Mouse (Mus musculus): ENCODE measurements at regions not wholly inside any gene's neighbourhood (a gene's known extent, or its start where the extent isn't known, plus 50 kb on each side); places are given as distances from the start of the nearest gene placed in this dataset.

DNA sequence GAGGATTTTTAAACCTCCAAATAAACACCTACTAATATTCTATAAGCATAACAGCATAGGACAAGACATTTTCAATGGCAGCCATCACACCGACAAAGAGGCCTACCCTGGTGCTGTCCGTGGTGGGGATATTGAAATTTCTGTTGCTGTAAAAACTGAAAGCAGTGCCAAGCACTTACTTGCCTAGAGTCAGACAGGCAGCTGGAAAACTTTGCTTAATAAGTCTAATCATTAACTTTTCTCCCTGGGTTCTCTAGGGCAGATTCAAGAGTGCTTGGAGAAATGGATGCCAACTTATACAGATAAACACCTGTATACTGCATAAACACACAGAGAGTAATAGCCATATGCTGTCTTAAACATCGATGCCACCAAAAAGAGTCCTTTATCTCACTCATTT, 192.3 kb upstream of the Ddx18 start:
- no peaks in the 10 kb centered on the region for H3K9me3 ChIP-seq
- no peaks in the 10 kb centered on the region for H3K36me3 ChIP-seq
- no peak overlapping the region for H3K4me3 ChIP-seq
- no peak overlapping the region for H3K9ac ChIP-seq
- 86% methylated on average over 3 of the region's 3 CpGs for WGBS
- no peaks in the 10 kb centered on the region for H3K4me1 ChIP-seq (replicated peaks)
- H3K4me2 ChIP-seq = no peak overlapping the region
- no peak for ATAC-seq (ENCODE audit: low FRiP score, low read depth)
- no peaks in the 10 kb centered on the region for H3K27me3 ChIP-seq
- no peak overlapping the region for H3K27ac ChIP-seq (replicated peaks)

DNA sequence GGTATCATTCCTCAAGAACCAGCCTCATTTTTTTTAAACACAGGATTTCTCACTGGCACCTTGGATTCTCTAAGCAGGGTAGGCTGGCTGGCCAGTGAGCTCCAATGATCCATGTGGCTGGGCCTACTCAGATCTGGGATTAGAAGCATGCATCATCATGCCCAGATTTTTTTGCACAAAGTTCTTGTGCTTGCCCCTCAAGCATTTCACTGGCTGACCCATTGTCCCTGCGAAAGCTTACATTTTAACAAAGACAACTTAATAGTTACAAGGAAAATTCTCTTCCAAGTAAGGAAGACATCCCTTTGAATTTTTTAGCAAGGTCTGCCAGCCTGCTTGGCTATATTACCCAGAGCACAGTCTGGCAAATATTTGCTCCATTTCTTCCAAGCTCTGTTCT, 177.4 kb upstream of the Ddx18 start:
- no peak overlapping the region for H3K4me2 ChIP-seq
- WGBS = 94% methylated on average over 1 of the region's 1 CpGs
- H3K9ac ChIP-seq = no peak overlapping the region
- no peaks in the 10 kb centered on the region for H3K4me1 ChIP-seq (replicated peaks)
- H3K27me3 ChIP-seq = no peaks in the 10 kb centered on the region
- H3K9me3 ChIP-seq = no peaks in the 10 kb centered on the region
- ATAC-seq (ENCODE audit: low FRiP score, low read depth) = no peak
- no peak overlapping the region for H3K4me3 ChIP-seq
- no peak overlapping the region for H3K27ac ChIP-seq (replicated peaks)
- no peaks in the 10 kb centered on the region for H3K36me3 ChIP-seq

DNA sequence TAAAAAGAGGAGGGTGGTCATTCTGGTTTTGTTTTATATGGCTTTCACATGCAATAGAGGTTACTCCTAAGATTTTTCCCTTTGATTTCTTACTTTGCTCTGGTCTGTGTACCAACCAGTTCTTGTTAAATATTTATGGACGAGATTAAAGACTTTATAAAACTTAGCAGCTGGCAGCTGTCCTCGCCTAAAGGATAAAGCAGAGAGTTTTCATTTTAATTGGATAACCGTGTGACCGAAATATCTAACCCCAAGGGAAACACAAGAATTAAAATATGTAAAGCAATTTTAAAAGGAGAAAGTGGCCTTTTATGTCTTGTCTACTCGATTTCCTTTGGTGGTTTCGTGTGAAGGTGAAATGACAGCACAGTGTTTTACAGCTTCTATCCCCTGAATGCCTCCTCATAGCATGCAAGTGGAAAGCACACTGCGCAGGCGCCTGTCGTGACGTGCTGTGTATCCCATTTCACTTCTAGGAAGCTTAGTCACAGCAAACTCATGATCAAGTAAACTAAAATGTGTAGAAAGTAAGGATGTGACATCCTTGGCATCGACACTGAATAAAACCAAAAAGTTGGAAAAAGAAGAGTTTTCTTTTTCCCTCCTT, 167.4 kb upstream of the Ddx18 start:
- ATAC-seq (ENCODE audit: low FRiP score, low read depth) = 0 out of 2 replicates have a peak, but pooled peaks have one; percentile 15
- WGBS = 68% methylated on average over 11 of the region's 11 CpGs
- Histone ChIP-seq H3K4me1 (replicated peaks) (peaks cover 15% of the 10 kb centered on the region), H3K9ac (no peak overlapping the region), H3K4me3 (no peak overlapping the region), H3K36me3 (no peaks in the 10 kb centered on the region), H3K4me2 (no peak overlapping the region), H3K27ac (replicated peaks) (peak overlapping the region; percentile 64), H3K9me3 (no peaks in the 10 kb centered on the region), H3K27me3 (no peaks in the 10 kb centered on the region)

DNA sequence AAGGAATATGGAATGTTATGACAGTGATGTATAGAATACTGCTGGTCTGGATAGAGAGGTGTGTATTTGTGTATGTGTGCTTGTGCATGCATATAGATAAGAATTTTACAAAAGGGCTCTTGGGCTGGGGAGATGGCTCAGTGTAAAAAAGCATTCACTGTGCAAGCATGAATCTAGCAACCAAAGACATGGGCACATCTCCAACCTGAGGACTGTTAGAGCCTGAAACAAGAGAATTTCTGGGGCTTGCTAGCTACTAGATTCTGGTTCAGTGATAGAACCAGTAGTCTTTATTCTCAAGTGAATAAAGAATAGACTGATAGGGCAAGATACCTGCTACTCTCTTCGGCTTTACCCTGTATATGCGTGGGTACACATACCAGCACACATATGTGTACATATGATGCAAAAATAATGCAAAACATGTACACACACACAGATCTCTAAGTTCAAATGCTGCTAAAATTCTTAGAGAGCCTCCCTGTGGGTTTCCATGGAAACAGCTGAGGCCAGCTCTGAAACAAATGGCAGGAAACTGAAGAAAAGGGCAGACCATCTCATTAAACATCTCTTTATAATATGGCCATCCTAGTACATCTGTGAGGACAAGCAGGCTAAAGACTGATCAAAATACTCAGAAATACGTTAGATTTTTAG, 166.8 kb upstream of the Ddx18 start:
- Histone ChIP-seq H3K36me3 (no peaks in the 10 kb centered on the region), H3K9ac (no peak overlapping the region), H3K4me2 (no peak overlapping the region), H3K27ac (replicated peaks) (peak overlapping the region; percentile 64), H3K27me3 (no peaks in the 10 kb centered on the region), H3K4me1 (replicated peaks) (peaks cover 15% of the 10 kb centered on the region), H3K9me3 (no peaks in the 10 kb centered on the region), H3K4me3 (no peak overlapping the region)
- 74% methylated on average over 3 of the region's 3 CpGs for WGBS
- peak; percentile 73; the same call in 1 of the 2 replicates for ATAC-seq (ENCODE audit: low FRiP score, low read depth)

DNA sequence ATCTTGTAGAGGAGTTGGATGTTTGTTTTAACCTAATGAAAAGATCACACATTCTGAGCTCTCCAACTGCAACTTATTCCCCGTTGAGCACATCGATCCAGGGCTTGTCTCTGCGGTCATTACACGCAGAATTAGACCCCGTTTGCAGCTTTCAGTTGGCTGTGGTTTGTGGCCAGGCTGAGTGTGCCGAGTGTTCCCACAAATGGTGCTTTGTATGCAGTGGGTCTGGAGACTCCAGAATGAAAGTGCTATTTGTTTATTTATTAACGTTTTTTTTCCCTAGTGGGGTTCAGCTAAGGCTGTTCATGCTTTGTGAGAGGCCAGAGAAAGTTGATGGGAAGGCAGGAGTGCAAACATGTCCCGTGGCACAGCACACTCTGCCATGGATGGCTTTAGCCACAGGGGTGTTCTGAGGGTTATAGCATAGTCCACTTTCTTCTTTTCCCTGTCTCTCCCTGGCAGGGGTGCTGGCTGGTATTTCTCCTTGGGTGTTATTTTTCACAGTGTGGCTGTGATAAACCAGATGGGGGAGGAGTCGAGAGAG, 141.6 kb upstream of the Ddx18 start:
- Histone ChIP-seq H3K4me1 (replicated peaks) (no peaks in the 10 kb centered on the region), H3K27me3 (no peaks in the 10 kb centered on the region), H3K9ac (no peak overlapping the region), H3K4me2 (no peak overlapping the region), H3K27ac (replicated peaks) (no peak overlapping the region), H3K36me3 (no peaks in the 10 kb centered on the region), H3K9me3 (no peaks in the 10 kb centered on the region), H3K4me3 (no peak overlapping the region)
- 72% methylated on average over 9 of the region's 9 CpGs for WGBS
- ATAC-seq (ENCODE audit: low FRiP score, low read depth) = no peak; the same call in 1 of the 2 replicates

DNA sequence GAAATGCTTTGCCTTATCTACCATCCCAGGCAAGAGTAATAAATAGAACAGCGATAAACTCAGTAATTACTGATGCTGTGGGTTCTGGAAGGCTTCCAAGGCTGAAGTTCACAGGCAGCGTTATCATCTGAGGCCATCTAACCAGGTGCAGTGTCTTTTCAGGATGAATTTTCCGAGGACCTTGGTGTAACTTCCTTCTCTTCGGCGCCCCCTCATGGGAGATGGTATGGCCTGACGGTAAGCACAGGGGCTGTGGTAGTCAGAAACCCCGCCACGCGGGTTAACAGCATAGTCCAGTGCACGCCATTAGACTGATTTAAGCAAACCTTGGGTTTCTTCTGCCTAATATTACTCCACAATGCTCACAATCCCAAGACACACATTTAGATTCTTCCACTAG, 140.5 kb upstream of the Ddx18 start:
- Histone ChIP-seq H3K4me2 (no peak overlapping the region), H3K27ac (replicated peaks) (no peak overlapping the region), H3K9me3 (no peaks in the 10 kb centered on the region), H3K4me3 (no peak overlapping the region), H3K27me3 (no peaks in the 10 kb centered on the region), H3K9ac (no peak overlapping the region), H3K4me1 (replicated peaks) (no peaks in the 10 kb centered on the region), H3K36me3 (no peaks in the 10 kb centered on the region)
- no peak for ATAC-seq (ENCODE audit: low FRiP score, low read depth)
- WGBS = 69% methylated on average over 10 of the region's 10 CpGs

DNA sequence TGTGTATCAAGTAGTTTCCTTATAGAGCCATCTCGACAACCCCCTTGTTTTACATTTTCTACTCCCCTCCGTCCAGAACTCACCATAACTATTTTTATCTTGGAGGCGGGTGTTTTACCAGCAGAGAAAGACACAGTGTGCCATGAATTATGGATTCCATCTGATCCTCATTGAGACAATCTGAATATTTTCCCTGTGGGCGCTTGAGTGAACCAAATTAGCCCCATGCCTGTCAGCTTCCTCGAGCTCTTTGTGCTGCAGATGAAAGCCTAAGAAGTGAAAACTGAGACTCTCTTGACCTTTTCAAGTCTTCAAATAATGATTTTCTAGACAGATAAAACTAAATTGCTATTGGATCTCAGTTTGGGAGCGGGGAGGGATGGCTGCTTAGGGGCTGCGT, 134.0 kb upstream of the Ddx18 start:
- ATAC-seq (ENCODE audit: low FRiP score, low read depth) = no peak
- Histone ChIP-seq H3K27me3 (no peaks in the 10 kb centered on the region), H3K27ac (replicated peaks) (no peak overlapping the region), H3K4me3 (no peak overlapping the region), H3K9ac (no peak overlapping the region), H3K36me3 (no peaks in the 10 kb centered on the region), H3K4me2 (no peak overlapping the region), H3K9me3 (no peaks in the 10 kb centered on the region), H3K4me1 (replicated peaks) (no peaks in the 10 kb centered on the region)
- WGBS = 45% methylated on average over 7 of the region's 7 CpGs

DNA sequence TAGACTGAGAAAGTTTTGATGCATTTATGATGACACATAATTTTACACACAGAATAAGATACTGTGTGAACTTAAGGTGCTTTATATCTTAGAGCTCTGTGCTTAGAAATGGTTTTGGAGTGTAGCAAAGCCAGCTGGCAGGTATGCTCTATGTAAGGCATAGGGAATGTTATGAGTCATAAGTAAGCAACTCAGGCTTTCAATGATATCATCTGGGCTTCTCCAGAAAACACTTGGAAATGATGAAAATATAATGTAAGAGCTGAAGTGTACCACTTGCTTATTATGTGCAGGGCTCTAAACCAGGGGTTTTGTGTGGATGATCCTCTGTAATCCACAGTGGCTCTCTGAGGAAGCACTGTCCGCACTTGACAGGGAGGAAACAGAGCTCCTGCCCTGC, 86.1 kb upstream of the Ddx18 start:
- Histone ChIP-seq H3K27me3 (no peaks in the 10 kb centered on the region), H3K9me3 (no peaks in the 10 kb centered on the region), H3K27ac (replicated peaks) (no peak overlapping the region), H3K4me2 (no peak overlapping the region), H3K36me3 (no peaks in the 10 kb centered on the region), H3K4me3 (no peak overlapping the region), H3K4me1 (replicated peaks) (no peaks in the 10 kb centered on the region), H3K9ac (no peak overlapping the region)
- 100% methylated on average over 1 of the region's 1 CpGs for WGBS
- ATAC-seq (ENCODE audit: low FRiP score, low read depth) = no peak

DNA sequence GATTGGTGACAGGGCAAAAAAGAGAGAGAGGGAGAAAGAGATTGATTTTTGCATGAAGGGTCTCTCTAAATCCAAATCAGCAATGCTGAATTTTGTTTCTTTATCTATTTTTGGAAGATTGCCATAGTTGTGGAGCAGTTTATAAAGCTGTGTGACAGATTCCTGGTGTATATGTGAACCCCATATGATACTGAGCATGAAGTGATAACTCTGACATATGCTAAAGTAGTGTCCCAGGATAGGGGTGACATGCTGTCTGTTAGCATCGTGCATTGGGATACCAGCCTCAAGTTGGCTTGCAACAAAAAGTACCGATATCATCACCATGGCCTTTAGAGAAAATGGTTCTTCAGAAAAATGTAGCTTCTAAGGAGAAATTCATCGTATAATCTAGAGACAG, 82.3 kb upstream of the Ddx18 start:
- H3K36me3 ChIP-seq = no peaks in the 10 kb centered on the region
- H3K27ac ChIP-seq (replicated peaks) = no peak overlapping the region
- no peaks in the 10 kb centered on the region for H3K4me1 ChIP-seq (replicated peaks)
- H3K9ac ChIP-seq = no peak overlapping the region
- no peaks in the 10 kb centered on the region for H3K27me3 ChIP-seq
- WGBS = 89% methylated on average over 3 of the region's 3 CpGs
- ATAC-seq (ENCODE audit: low FRiP score, low read depth) = no peak
- no peaks in the 10 kb centered on the region for H3K9me3 ChIP-seq
- no peak overlapping the region for H3K4me2 ChIP-seq
- no peak overlapping the region for H3K4me3 ChIP-seq

DNA sequence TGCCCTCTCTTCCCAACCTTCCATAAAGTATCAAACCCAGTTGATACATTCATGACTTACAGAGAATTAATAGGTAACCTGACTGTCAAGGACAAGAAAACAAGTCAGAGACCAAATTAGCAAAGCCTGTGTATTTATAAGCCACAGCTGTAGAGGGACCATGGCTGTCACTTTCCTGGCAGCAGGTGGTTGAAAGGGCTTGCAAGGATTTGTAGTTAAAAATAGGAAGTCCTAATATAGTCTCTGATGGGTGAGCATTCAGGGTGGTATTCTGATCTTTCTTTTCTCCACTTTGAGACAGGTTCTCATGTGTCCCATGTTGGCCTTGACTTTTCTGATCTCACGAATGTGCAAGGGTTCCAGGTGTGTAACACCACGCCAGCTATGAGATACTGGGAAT, 63.7 kb upstream of the Ddx18 start:
- Histone ChIP-seq H3K9me3 (no peaks in the 10 kb centered on the region), H3K4me1 (replicated peaks) (no peaks in the 10 kb centered on the region)

DNA sequence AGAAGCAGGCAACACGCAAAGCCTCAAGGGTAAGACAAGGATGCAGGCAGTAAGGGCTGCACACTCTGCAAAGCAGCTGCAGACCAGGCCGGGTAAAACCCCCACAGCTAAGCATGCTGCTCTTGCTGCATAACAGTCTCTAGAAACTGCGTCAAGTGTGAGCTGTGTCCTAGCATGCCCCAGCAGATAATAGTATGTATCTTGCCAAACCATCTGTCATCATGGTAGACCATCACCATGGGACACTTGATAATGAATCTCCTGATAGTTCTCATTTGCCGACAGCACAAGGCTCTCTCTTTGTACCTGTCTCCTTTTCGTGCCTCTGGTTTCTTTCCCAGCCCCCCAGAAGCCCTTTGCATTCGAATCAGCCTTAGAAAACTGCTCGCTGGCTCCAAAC, 52.5 kb upstream of the Ddx18 start:
- WGBS = 58% methylated on average over 7 of the region's 7 CpGs
- Histone ChIP-seq H3K9ac (no peak overlapping the region), H3K27ac (replicated peaks) (no peak overlapping the region), H3K27me3 (no peaks in the 10 kb centered on the region), H3K4me3 (no peak overlapping the region), H3K36me3 (no peaks in the 10 kb centered on the region), H3K4me2 (no peak overlapping the region), H3K4me1 (replicated peaks) (0 out of 2 replicates have a peak, but pooled peaks cover 5% of the 10 kb centered on the region), H3K9me3 (no peaks in the 10 kb centered on the region)
- ATAC-seq (ENCODE audit: low FRiP score, low read depth) = peak; percentile 27; the same call in 1 of the 2 replicates

More for the DNA sequence above, 63.7 kb upstream of the Ddx18 start:
- no peaks in the 10 kb centered on the region for H3K36me3 ChIP-seq
- ATAC-seq (ENCODE audit: low FRiP score, low read depth) = no peak
- H3K4me2 ChIP-seq = no peak overlapping the region
- H3K9ac ChIP-seq = no peak overlapping the region
- H3K27ac ChIP-seq (replicated peaks) = no peak overlapping the region
- 91% methylated on average over 2 of the region's 2 CpGs for WGBS
- no peak overlapping the region for H3K4me3 ChIP-seq
- H3K27me3 ChIP-seq = no peaks in the 10 kb centered on the region

DNA sequence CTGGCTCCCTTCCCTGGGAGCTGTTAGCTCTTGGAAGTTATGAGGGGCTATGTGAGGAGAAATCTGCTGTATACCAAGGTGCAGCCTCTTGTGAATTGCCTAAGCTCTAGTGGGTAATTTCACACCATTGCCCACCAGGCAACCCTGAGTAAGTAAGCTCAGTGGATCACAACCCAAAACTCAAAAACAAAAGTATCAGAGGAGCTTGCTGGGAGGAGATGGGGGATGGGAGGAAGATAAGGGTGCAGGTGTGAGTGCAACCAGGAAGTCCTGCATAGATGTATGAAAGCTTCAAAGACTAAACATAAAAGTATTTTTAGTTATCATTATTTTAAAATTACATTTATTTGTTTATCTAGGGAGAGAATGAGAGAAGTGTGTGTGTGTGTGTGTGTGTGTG, 50.8 kb upstream of the Ddx18 start:
- no peak overlapping the region for H3K4me3 ChIP-seq
- no peaks in the 10 kb centered on the region for H3K9me3 ChIP-seq
- H3K4me2 ChIP-seq = no peak overlapping the region
- no peaks in the 10 kb centered on the region for H3K27me3 ChIP-seq
- 0 out of 2 replicates have a peak, but pooled peaks cover 5% of the 10 kb centered on the region for H3K4me1 ChIP-seq (replicated peaks)
- H3K36me3 ChIP-seq = no peaks in the 10 kb centered on the region
- ATAC-seq (ENCODE audit: low FRiP score, low read depth) = no peak
- H3K9ac ChIP-seq = no peak overlapping the region
- H3K27ac ChIP-seq (replicated peaks) = no peak overlapping the region

All from hindbrain, embryonic 15.5 days (tissue).